Mouse (Mus musculus): ENCODE data around the gene Fes.

The Fes gene

DNA sequence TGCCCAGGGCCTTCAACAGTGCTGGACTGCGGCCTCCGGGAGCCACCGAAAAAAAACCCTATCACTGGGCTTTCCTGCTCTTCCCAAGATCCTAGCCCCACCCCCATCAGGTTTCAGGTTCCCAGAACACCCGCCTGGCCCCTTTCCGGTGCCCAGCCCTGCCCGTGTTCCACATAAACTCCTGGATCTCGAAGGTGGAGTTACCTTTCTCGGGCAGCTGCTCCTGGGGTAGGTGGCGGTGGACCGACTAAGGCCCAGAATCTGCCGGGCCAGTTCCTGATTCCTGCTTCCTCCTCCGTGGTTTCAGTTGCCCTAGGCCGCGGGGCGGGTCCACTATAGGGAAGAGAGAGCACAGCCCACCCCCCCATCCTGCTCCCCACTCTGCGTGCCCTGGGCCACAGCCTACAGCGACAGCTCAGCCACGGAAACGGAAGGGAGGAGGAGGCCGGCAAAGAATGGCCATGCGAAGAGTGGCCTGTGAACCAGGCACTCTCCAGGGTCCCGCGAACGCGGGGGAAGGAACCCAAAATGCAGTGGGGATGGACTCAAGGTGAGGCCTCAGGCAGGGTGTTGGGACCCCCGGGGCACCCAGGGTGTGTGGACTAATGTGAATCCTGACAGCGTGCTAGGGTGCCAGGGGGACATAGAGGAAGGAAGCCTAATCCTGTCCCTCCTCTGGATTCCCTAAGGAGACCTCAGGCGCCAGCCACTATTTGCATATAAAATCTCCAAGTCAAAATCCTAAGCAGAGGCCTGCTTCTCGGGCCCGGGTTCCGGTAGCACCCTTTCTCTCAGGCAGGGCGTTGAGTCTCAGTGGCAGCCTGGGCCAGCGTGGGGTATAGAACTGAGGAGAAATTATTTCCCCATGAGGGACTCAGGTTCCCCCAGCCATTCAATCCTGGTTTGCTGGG lies at the start of gene Fes:
Fes (minus strand) TSS at position 314 of the 911 bp plus-strand sequence.
- ATAC-seq (ENCODE audit: insufficient number of reproducible peaks, low FRiP score, low TSS enrichment) = no peak

GRCm38 (mm10) chr7:80436571-80436970 lies 48.8 kb upstream of the Fes start:
- no peak for ATAC-seq (ENCODE audit: insufficient number of reproducible peaks, low FRiP score, low TSS enrichment)

GRCm38 (mm10) chr7:80435594-80435993 lies 47.8 kb upstream of the Fes start:
- ATAC-seq (ENCODE audit: insufficient number of reproducible peaks, low FRiP score, low TSS enrichment) = no peak

DNA sequence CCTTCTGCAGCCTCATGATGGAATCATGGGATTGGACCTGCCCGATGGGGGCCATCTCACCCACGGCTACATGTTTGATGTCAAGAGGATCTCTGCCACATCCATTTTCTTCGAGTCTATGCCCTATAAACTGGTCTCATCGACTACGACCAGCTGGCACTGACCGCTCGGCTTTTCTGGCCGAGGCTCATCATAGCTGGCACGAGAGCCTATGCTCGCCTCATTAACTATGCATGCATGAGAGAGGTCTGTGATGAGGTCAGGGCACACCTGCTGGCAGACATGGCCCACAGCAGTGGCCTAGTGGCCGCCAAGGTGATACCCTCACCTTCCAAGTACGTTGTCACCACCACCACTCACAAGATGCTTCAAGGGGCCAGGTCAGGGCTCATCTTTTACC lies 41.9 kb upstream of the Fes start:
- no peak for ATAC-seq (ENCODE audit: insufficient number of reproducible peaks, low FRiP score, low TSS enrichment)

DNA sequence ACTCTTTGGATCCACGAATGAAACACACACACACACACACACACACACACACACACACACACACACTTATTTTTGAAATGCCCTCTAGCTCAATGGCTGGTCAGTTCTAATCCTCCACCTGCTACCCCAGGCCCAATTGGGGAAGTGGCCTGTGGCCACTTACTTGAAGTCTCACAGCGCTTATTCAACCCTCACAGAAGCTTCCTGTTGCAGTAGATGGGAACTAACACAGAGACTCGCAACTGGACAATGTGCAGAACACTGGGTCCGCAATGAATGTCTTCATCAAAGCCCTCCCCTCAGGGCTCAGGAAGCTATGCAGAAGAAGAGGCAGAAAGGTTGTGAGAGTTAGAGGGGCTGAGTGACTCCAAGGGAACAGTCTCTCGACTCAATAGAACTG lies 40.0 kb upstream of the Fes start:
- ATAC-seq (ENCODE audit: insufficient number of reproducible peaks, low FRiP score, low TSS enrichment) = no peak

DNA sequence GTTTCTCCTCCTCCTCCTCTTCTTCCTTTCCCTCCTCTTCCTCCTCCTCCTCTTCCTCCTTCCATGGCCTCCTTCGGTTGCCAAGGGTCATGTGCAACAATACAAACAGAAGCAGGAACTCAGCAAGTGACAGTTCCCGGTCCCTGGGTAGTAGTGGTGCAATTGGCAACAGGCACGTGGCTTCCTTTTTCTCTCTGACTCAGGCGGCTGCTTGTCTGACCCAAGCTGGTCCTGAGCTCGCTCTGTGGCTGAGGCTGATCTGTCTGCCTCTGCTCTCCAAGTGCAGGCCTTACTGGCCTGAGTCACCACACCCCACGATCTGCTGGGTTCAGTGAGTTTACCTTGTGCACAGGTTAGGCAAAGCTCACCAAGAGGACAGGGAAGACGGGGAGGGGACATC lies 38.6 kb upstream of the Fes start:
- no peak for ATAC-seq (ENCODE audit: insufficient number of reproducible peaks, low FRiP score, low TSS enrichment)

- ATAC-seq (ENCODE audit: insufficient number of reproducible peaks, low FRiP score, low TSS enrichment) = no peak
Measured at GRCm38 (mm10) chr7:80424722-80425121, 37.0 kb upstream of the Fes start.

DNA sequence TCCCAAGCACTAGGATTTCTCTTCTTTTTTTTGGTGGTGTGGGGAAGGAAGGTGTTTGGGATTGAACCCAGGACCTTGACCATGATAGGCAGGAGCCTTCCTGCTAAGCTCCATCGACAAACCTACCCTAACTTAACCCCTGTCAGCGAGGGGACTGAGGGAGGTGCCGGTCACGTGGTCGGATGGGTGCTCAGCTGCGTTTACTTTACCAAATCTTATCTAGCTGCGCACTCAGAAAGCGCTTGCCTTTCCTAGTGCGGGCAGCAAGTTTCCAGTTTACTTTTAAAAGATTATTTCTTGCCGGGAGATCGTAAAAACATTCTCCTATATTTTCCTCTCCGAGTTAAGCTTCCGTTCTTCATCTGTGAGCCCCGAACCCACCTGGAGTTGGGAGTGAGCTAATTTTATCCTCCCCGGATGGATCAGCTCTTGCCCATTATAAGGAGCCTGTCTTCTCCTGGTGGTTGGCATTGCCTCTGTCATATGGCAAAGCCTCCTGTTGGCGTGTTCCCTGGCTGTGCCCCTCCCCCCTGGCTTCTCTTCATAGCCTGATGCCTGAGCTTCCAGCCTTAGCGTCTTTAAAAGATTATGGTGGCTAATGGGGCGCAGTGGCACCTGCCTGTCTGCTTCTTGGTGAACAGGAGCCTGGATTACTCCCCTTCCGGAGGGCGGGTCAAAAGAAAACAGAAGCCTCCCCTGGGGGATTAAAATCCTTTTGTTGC lies 35.2 kb upstream of the Fes start:
- no peak; the same call in 1 of the 2 replicates for ATAC-seq (ENCODE audit: insufficient number of reproducible peaks, low FRiP score, low TSS enrichment)

- no peak for ATAC-seq (ENCODE audit: insufficient number of reproducible peaks, low FRiP score, low TSS enrichment)
Measured at GRCm38 (mm10) chr7:80421576-80421975, 33.8 kb upstream of the Fes start.

- ATAC-seq (ENCODE audit: insufficient number of reproducible peaks, low FRiP score, low TSS enrichment) = no peak
Measured at GRCm38 (mm10) chr7:80420586-80420985, 32.8 kb upstream of the Fes start.

GRCm38 (mm10) chr7:80419278-80419677 lies 31.5 kb upstream of the Fes start:
- ATAC-seq (ENCODE audit: insufficient number of reproducible peaks, low FRiP score, low TSS enrichment) = no peak

GRCm38 (mm10) chr7:80418036-80418435 lies 30.3 kb upstream of the Fes start:
- ATAC-seq (ENCODE audit: insufficient number of reproducible peaks, low FRiP score, low TSS enrichment) = no peak

DNA sequence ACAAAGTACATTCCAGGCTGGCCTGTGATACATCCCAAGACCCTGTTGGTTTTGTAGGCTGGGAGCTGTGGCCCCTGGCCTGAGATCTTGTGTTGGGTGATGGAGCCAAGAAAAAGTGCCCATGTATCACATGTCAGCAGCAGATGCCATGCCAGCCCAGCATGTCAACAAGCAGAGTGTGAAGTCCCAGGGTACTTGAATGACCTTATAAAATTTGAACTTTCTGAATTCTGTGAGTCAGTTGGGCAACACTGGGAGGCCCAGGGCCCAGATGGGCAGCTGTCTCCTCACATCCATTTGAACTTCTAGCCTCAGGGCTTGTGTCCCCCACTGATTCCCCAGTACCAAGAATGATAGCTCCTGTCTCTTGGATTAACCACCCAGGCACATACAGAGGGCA lies 29.9 kb upstream of the Fes start:
- ATAC-seq (ENCODE audit: insufficient number of reproducible peaks, low FRiP score, low TSS enrichment) = no peak

DNA sequence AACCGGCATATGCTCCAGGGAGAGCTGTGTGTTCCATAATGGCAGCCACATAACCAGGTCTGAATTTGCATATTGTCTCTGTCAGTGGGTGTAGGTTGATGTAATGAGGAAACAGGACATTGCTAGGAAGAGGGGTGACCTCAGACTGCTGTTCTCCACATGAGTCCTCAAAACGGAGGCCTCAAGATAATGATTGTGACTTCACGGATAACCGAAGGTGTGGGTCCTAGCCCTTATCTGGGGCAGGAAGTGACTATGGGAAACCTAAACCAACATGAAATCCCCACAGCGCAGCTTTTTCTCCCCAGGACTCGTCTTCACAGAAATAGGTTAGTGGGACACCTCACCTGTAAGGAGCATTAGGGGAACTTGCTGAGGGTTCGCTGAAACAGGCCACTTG lies 29.2 kb upstream of the Fes start:
- ATAC-seq (ENCODE audit: insufficient number of reproducible peaks, low FRiP score, low TSS enrichment) = no peak

DNA sequence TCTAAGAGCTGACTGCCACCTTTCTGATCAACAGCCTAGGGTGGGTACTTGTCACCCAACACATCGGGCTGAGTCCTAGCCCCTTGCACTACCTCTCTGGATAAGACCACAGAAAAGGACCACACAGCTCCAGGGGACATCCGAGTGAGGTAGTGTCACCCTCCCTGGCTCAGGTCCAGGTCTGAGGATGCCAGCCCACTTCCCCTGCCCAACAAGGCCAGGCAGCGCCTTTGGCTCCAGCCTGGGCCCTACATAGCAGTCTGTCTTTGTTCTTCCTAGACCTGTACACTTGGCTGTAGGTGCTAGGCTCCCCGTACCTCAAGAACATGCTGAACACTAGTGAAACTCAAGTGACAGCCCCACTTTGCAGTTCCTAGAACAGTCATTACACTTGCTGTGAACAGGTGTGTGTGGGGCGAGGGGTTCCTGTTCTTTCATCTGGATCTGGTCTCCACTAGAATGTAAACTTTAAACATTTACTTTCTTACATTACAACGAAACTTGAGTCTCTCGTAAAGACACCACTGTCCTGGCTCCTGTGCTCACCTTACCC lies 26.6 kb upstream of the Fes start:
- ATAC-seq (ENCODE audit: insufficient number of reproducible peaks, low FRiP score, low TSS enrichment) = no peak

DNA sequence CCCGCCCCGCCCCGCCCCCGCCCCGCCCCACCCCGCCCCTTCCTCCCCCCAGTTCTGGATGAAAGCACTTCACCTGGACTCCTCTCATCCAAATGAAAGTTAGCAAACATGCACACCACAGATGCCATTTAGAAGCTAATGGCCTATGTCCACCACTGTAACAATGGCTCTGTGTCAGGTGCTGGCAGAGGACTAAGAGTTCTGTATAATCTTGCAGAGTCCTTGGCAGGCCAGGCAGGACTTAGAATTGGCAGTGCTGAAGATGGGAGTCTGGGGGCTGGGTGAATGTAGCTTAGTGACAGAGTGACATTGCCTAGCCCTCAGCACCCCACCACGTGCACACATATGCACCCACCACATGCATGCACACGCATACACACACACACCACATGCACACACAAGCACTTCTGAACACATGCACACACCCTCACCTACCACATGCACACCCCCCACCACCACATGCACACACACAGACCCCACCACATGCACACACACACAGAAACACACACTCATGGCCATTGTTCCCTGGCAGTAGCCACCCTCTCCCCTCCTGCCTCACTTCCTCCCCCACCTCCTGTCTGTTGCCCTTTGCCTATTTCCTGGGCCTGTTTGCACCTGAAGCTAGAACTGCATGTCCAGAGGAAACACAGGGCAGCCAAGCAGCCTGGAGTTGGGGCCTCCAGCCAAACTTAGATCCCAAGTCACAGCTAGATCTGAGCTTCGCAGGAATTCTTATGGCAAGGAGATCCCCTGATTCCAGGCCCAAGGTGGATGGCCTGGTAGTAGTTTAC lies 26.0 kb upstream of the Fes start:
- ATAC-seq (ENCODE audit: insufficient number of reproducible peaks, low FRiP score, low TSS enrichment) = no peak

- no peak for ATAC-seq (ENCODE audit: insufficient number of reproducible peaks, low FRiP score, low TSS enrichment)
Measured at GRCm38 (mm10) chr7:80412781-80413180, 25.0 kb upstream of the Fes start.

GRCm38 (mm10) chr7:80412279-80412678 lies 24.5 kb upstream of the Fes start:
- no peak for ATAC-seq (ENCODE audit: insufficient number of reproducible peaks, low FRiP score, low TSS enrichment)

DNA sequence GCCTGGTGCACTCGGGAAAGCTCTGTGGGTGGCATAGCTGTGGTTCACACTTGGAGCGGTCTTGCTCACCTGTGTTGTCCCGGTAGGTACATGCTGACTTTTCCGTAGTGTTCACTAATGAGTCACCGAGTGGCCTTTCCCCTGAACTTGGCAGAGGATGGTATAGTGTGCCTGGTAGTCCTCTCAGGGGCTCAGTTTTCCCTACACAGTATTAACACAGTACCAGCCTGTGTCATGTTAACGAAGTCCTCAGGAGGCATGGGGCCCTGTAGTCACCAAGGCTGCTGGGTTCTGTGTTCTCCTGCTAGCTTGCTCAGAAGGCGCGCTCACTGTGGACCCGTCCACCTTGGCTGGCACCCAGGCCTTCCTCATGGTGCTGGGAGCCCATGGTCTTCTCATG lies 22.6 kb upstream of the Fes start:
- ATAC-seq (ENCODE audit: insufficient number of reproducible peaks, low FRiP score, low TSS enrichment) = no peak

- no peak for ATAC-seq (ENCODE audit: insufficient number of reproducible peaks, low FRiP score, low TSS enrichment)
Measured at GRCm38 (mm10) chr7:80407712-80408111, 20.0 kb upstream of the Fes start.

- ATAC-seq (ENCODE audit: insufficient number of reproducible peaks, low FRiP score, low TSS enrichment) = no peak
Measured at GRCm38 (mm10) chr7:80406186-80406585, 18.4 kb upstream of the Fes start.
